9 mouse cellular contexts compared by ENCODE assay signal in the genomic region with DNA sequence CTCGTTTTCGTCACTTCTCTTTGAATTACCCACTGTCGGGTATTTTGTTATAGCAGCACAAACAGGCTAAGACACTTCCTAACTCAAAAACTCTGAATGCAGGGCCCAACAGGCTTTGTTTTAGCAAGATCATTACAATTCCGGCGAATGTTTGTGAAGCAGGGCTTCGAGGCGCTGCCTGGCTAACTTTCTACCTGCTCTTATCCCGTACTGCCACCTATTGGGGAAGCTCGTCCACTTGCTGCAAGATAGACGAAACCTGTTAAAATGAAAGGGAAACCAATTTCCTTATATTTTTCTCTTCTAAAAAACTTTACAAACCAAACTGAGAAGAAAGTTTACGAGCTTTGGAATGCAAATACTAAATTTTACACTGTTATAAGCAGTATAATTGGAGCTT.
A peak's percentile ranks its signal among the peaks of the same experiment; 100 is the strongest.
DNase-seq lines count a peak whose midpoint lies in the region; ATAC-seq and TF ChIP-seq lines count a peak whose summit lies in the region.
"Had no signal": no experiment of that assay in that cellular context is flagged by ENCODE, and none has a peak within 500 bp of the region (broad histone marks: within the 10 kb centered on the region; RNA-seq: fewer than 3 reads in every experiment).

No protein-coding gene starts in this region.

- H3K27me3 ChIP-seq in kidney, adult 2 months (replicated peaks; ENCODE audit: control insufficient read depth, insufficient read depth, low read length) = no peaks in the 10 kb centered on the region
- peaks cover 18% of the 10 kb centered on the region; the same call in 1 of the 2 replicates for H3K27me3 ChIP-seq in kidney, embryonic 16.5 days (ENCODE audit: insufficient read depth, low read length)
- H3K27me3 ChIP-seq in limb, embryonic 14.5 days (ENCODE audit: control insufficient read depth, insufficient read depth, low read length) = no peaks in the 10 kb centered on the region

- no peaks in the 10 kb centered on the region for H3K36me3 ChIP-seq in kidney, adult 2 months (ENCODE audit: control insufficient read depth, insufficient read depth, low read length)
- no peaks in the 10 kb centered on the region for H3K36me3 ChIP-seq in kidney, embryonic 16.5 days (ENCODE audit: insufficient read depth, low read length)
- H3K36me3 ChIP-seq in limb, embryonic 14.5 days (ENCODE audit: control insufficient read depth, insufficient read depth, low read length) = no peaks in the 10 kb centered on the region

- no peak for TF ChIP-seq POLR2A in kidney, adult 2 months (IDR thresholded peaks at IDR 0.05; ENCODE audit: low read depth, low read length)
- no peak for TF ChIP-seq POLR2A in limb, embryonic 14.5 days (IDR thresholded peaks at IDR 0.05; ENCODE audit: borderline replicate concordance, extremely low read depth, insufficient read depth, insufficient read length)

- no peak overlapping the region for H3K4me3 ChIP-seq in kidney, adult 2 months (ENCODE audit: insufficient read depth, low read depth, low read length)
- H3K4me3 ChIP-seq in kidney, embryonic 16.5 days (ENCODE audit: low read length) = no peak overlapping the region
- no peak overlapping the region for H3K4me3 ChIP-seq in limb, embryonic 14.5 days (replicated peaks; ENCODE audit: low read length)
- H3K4me3 ChIP-seq: erythroblast, embryonic 14.5 days had no signal

- H3K27ac ChIP-seq in kidney, adult 2 months (ENCODE audit: insufficient read depth, low read depth, low read length) = no peak overlapping the region
- no peak overlapping the region for H3K27ac ChIP-seq in kidney, embryonic 16.5 days (ENCODE audit: low read length)
- no peak overlapping the region for H3K27ac ChIP-seq in limb, embryonic 14.5 days (replicated peaks; ENCODE audit: low read depth, low read length)

- 14% methylated on average over 11 of the region's 11 CpGs for WGBS in kidney, adult 2 months
- WGBS in kidney, embryonic 16.5 days = 34% methylated on average over 11 of the region's 11 CpGs
- WGBS in limb, embryonic 14.5 days = 37% methylated on average over 11 of the region's 11 CpGs

- DNase-seq in kidney, adult 2 months = peak; percentile 64
- DNase-seq in Muller cell, postnatal 12 days (ENCODE audit: inconsistent ontology term) = peak; percentile 26
- DNase-seq in embryo, embryonic 10 days (ENCODE audit: low spot score) = peak; percentile 68
- DNase-seq in limb, embryonic 14.5 days (ENCODE audit: low spot score) = peak; percentile 68
- peak; percentile 40 for DNase-seq in retina, postnatal 1 day
- peak; percentile 16 to 31 for DNase-seq in urinary bladder, postnatal 36 days (ENCODE audit: low spot score in 2 of 2)

- no peak overlapping the region for H3K4me2 ChIP-seq in kidney, embryonic 16.5 days (replicated peaks; ENCODE audit: low read depth, low read length)
- no peak overlapping the region for H3K4me2 ChIP-seq in limb, embryonic 14.5 days (replicated peaks; ENCODE audit: low read depth, low read length, severe bottlenecking)

- H3K9me3 ChIP-seq in kidney, embryonic 16.5 days (ENCODE audit: low read length) = no peaks in the 10 kb centered on the region
- no peaks in the 10 kb centered on the region for H3K9me3 ChIP-seq in limb, embryonic 14.5 days (ENCODE audit: control insufficient read depth, low read length)

- TF ChIP-seq CTCF in kidney, adult 2 months (conservative IDR thresholded peaks at IDR 0.05; ENCODE audit: insufficient read depth, insufficient read length, low read depth, low read length) = peak; percentile 66

- no peak for ATAC-seq in kidney, embryonic 16.5 days (ENCODE audit: low FRiP score, low TSS enrichment)
- peak; percentile 53 to 89 for ATAC-seq in hematopoietic stem cell, adult 5-6 weeks (replicated peaks in 1 of 2; ENCODE audit: insufficient read depth in 1 of 2, low FRiP score in 2 of 2, low TSS enrichment in 1 of 2, low read depth in 1 of 2, poor library complexity in 2 of 2, severe bottlenecking in 2 of 2)
- no peak for ATAC-seq in limb, embryonic 14.5 days (ENCODE audit: low FRiP score, low read depth)

- H3K4me1 ChIP-seq in kidney, adult 2 months (ENCODE audit: control insufficient read depth, insufficient read depth, low read length) = no peaks in the 10 kb centered on the region
- H3K4me1 ChIP-seq in kidney, embryonic 16.5 days (ENCODE audit: insufficient read depth, low read length) = no peaks in the 10 kb centered on the region
- H3K4me1 ChIP-seq in limb, embryonic 14.5 days (ENCODE audit: control insufficient read depth, insufficient read depth, low read length) = no peaks in the 10 kb centered on the region

- H3K9ac ChIP-seq in kidney, embryonic 16.5 days (replicated peaks; ENCODE audit: low read length) = no peak overlapping the region
- H3K9ac ChIP-seq in limb, embryonic 14.5 days (ENCODE audit: low read depth, low read length, severe bottlenecking) = no peak overlapping the region

Comparison
In these comparisons a context has a peak if more than half of its experiments do, and no peak if none do; other contexts are left out.
1. ATAC-seq: peak in hematopoietic stem cell, adult 5-6 weeks (2 of 2); none in kidney, embryonic 16.5 days (single experiment) and limb, embryonic 14.5 days (single experiment).
2. Peak in every context shown above with its lines, with median percentiles within 50 percentile points of each other: DNase-seq.